Mouse (Mus musculus) brown adipose tissue, adult 24 weeks (tissue): Measurements from ENCODE around the gene Il27ra. TPM values are rescaled to one million over a fixed set of nuclear protein-coding genes. Genes with fewer than 3 reads are reported as not detected.

ENCODE experiments used
- H3K27ac ChIP-seq: fragments of 200-500 bp; replicated peaks from 2 replicates; pipeline ENCODE4 v1.5.1; 2012; ENCODE audit warnings: low read depth, mild to moderate bottlenecking, low read length
- H3K4me1 ChIP-seq: fragments of 200-500 bp; 2 replicates; pipeline ENCODE4 v1.6.1; 2012; ENCODE audit warnings: low read length, mixed read lengths; ENCODE audit not compliant: control insufficient read depth, insufficient read depth, insufficient read length
- H3K4me3 ChIP-seq: fragments of 200-500 bp; 2 replicates; pipeline ENCODE4 v1.5.1; 2012; ENCODE audit warnings: low read depth, mild to moderate bottlenecking, low read length, moderate library complexity; ENCODE audit not compliant: insufficient read depth
- polyA plus RNA-seq: library from polyadenylated mRNA; stranded (reverse); fragments of >200 nt; gene quantifications from 2 replicates; pipeline ENCODE4 v1.2.4, GENCODE M21; 2012; ENCODE audit not compliant: missing spikeins, insufficient read depth, insufficient read length

The Il27ra gene
- not detected in 2 replicates for polyA plus RNA-seq

DNA sequence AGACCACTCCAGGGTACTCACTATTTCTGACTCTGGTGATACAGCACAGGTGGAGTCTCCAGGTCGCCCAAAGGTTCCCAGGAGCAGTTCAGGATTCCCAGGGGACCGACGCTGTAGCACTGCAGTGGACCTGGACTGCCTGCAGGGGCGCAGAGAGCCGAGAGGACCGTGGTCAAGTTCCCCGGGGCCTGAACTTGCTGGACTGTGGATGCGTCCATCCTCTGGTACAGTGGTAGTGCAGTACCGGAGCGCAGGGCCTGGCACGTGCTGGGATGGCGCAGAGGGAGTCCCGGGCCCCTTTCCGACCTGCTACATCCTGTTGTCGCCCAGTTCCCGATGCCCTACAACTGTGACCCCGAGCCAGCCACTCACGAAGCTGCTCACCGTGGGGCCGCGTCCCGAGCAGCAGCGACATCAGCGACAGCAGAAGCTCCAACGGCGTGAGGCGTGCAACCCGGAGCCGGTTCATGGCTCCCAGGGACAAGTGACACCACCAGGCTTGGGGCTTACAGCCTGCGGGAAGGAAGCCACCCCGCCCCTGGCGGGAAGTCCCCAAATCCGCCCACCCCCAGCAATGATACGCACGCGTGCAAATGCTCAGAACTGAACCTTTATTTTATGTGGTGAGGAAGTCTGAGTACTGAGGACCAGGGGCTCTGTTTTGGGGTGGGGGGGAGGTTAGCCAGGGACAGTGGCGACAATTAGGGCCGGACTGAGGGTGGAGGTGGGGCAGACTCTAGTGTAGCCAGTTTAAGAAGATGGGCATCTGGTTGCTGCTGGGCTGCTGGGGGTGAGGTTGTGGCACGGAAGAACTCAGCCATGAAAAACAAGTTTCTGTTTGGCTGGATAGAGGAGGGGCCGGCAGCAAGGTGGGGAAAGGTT, at the start of gene Il27ra:
Gene Il27ra (minus strand): TSS at position 524 of the 882 bp plus-strand sequence.
- peak within 1 kb of the TSS; percentile 69 for H3K4me3 ChIP-seq
- no peaks in the 10 kb centered on the region for H3K4me1 ChIP-seq
- H3K27ac ChIP-seq, result 0 out of 2 replicates have a peak within 1 kb of the TSS, but pooled peaks have one; percentile 25

GRCm38 (mm10) chr8:84090585-84090984, 48.2 kb upstream of the Il27ra start:
- Histone ChIP-seq H3K27ac (no peak overlapping the region), H3K4me1 (no peaks in the 10 kb centered on the region; the same call in 1 of the 2 replicates), H3K4me3 (no peak overlapping the region)

GRCm38 (mm10) chr8:84089277-84089676, 46.9 kb upstream of the Il27ra start:
- no peaks in the 10 kb centered on the region; the same call in 1 of the 2 replicates for H3K4me1 ChIP-seq
- H3K4me3 ChIP-seq, result no peak overlapping the region
- no peak overlapping the region for H3K27ac ChIP-seq

DNA sequence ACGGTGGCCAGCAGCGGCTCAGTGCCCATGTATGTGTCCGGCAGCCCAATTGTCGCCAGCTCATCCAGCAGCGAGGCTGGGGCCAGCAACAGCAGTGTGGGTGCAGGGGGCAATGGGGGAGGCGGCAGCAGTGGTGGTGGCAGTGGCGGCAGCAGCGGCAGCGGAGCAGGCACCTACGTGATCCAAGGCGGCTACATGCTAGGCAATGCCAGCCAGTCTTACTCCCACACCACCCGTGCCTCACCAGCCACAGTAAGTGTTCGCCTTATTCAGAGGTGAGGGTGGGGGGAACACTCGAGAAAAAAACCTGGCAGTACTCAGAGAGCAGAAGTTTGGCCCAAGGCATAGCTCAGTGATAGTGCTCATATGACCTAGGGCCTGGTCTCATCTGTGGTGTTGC, 45.4 kb upstream of the Il27ra start:
- Histone ChIP-seq H3K27ac (no peak overlapping the region), H3K4me1 (no peaks in the 10 kb centered on the region; the same call in 1 of the 2 replicates), H3K4me3 (no peak overlapping the region)

DNA sequence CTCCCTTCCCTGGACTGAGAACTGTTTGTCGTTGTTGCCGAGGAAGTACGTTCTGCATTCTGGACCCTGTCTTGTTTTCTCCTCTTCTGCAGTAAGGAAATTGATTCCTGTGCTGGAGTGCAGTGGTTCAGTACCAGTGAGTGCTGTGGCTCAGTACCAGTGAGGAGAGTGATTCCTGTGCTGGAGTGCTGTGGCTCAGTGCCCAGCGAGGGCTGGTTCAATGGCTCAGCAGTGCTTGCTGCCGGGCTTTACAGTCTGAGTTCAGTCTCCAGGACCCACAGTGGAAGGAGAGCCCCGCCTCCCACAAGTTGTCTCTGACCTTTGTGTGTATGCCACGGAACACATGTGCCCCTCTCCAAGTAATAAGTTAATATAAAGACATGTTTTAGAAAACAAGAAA, 44.8 kb upstream of the Il27ra start:
- Histone ChIP-seq H3K27ac (no peak overlapping the region), H3K4me1 (no peaks in the 10 kb centered on the region; the same call in 1 of the 2 replicates), H3K4me3 (no peak overlapping the region)

DNA sequence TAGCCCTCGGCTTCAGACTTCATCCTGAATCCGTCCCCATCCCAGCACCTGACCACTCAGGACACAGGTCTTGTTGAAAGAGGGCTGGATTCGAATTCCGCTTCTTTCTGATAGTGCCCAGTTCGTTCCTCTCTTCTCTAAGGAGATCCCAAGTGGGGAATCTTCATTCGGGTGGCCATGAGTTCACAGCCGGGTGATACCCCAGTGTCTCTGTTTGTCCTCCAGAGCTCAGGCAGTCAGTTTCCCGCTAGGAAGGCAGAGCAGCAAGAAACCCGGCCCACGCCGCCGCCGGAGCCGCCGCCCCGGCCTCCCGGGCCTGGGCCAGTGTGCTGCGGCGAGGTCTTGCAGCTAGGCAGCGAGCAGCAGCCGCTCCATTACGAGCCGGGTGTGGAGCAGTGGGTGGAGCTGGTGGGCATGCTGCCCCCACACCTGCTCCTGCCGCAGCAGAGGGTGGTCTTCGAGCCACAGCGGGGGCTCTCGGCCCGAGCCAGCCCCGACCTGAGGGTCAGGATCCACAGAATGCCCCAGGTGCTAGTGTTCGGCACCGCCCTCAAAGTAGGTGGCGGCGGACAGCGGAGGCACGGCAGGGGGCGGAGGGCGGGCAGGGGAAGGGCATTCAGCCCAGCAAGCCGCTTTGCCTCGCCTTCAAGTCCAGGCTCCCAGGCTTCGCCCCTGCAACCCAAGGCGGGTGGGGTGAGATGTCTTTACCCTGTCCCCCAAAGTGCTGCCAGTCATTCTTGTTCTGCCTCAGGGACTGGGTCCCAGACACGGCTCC, 42.1 kb upstream of the Il27ra start:
- Histone ChIP-seq H3K27ac (no peak overlapping the region), H3K4me1 (no peaks in the 10 kb centered on the region)

DNA sequence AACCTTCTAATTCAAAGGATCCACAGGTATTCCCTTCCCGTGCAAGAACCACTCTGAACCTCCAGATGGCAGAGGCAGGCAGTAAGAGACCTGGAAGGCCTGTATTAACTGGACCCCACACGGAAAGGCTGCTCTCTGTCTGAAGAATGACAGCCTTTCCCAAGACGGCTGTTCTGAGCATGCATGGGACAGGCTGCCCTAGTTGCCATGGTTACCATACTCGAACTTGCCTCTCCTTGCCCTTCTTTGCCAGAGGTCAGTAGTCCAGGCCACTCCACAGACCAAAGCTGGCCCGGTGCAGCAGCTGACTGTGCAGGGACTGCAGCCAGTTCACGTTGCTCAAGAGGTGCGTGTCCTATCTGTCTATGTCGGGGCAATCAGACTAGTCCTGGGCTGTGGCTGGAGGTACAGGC, 41.4 kb upstream of the Il27ra start:
- H3K4me3 ChIP-seq, result no peak overlapping the region
- no peak overlapping the region for H3K27ac ChIP-seq
- no peaks in the 10 kb centered on the region for H3K4me1 ChIP-seq

More for the DNA sequence above, 42.1 kb upstream of the Il27ra start:
- no peak overlapping the region for H3K4me3 ChIP-seq

- Histone ChIP-seq H3K4me1 (no peaks in the 10 kb centered on the region), H3K4me3 (no peak overlapping the region), H3K27ac (no peak overlapping the region)
These were observed 36.8 kb upstream of the Il27ra start for GRCm38 (mm10) chr8:84079206-84079605.

GRCm38 (mm10) chr8:84076849-84077248, 34.5 kb upstream of the Il27ra start:
- Histone ChIP-seq H3K4me1 (peaks cover 14% of the 10 kb centered on the region), H3K4me3 (no peak overlapping the region), H3K27ac (no peak overlapping the region)

- H3K4me3 ChIP-seq, result no peak overlapping the region
- no peak overlapping the region for H3K27ac ChIP-seq
These were observed 34.0 kb upstream of the Il27ra start for GRCm38 (mm10) chr8:84076412-84076811.

DNA sequence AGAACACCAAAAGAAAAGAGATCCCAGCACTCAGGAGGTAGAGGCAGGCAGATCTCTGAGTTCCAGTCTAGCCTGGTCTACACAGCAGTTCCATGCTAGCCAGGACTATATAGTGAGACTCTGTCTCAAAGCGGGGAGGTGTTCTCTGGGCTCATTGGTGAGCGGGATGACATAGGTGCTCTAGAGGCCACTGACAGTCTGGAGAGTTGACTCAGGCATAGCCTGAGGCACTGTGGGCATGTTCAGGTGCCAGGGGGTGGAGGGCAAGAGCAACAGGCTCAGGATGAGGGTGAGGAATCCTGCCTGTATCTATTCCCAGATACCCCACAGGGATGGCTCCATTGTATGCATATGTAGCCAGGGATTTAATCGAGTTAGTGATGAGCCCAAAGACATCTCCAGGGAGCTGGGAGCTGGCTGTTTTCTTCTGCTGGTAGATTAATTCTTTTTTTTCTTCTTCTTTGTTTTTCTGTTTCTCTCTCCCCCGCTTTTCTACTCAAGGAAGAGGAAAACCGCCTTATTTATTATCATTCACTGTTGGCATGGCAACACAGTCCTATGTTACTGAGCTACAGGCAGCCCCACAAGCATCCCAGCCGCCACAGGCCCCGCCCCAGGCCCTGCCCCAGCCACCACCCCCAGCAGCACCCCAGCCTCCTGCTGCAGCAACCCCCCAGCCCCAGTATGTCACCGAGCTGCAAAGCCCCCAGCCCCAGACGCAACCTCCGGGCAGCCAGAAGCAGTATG, 31.0 kb upstream of the Il27ra start:
- Histone ChIP-seq H3K27ac (no peak overlapping the region), H3K4me1 (peaks cover 30% of the 10 kb centered on the region), H3K4me3 (no peak overlapping the region)

More at GRCm38 (mm10) chr8:84076412-84076811, 34.0 kb upstream of the Il27ra start:
- H3K4me1 ChIP-seq, result peaks cover 16% of the 10 kb centered on the region

DNA sequence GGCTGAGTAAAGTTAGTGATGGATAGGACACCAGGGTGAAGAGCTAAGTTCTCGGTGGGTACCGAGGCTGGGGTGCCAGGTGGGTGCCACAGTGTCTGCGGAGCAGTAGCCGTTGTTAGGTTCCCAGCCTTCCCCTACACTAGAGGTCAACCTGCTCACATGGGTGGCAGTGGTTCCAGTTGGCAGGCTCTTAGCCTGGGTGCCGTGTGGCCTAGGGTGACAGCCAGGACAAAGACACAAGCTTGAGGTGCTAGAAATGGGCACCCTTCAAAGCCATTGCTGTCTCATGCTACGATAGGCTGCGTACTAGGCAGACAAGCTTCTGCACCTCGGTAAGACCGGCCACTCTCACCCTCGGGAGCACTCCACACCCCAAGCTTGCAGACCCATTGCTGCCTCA, 29.9 kb upstream of the Il27ra start:
- H3K27ac ChIP-seq, result peak overlapping the region; percentile 43
- H3K4me1 ChIP-seq, result peaks cover 36% of the 10 kb centered on the region
- H3K4me3 ChIP-seq, result no peak overlapping the region

DNA sequence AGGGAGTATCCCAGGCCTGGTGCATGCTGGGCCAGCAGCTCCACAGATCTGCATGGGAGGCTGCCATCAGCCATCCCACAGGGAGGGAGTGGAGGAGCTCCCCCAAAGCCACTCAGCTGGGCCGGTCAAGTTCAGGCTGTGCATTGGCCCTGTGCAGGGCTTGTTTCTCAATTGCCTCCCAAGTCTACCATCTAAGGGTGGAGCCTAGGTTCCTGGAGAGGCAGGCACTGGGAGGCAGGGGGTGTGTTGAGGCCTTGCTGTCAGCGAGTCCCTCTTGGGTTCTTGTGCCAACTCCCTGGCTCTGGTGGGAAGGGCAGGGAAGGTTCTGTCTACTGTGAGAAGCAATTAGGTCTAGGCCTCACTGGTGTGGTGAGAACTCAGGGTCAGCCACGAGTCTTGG, 29.5 kb upstream of the Il27ra start:
- Histone ChIP-seq H3K27ac (peak overlapping the region; percentile 43), H3K4me1 (peaks cover 36% of the 10 kb centered on the region)

DNA sequence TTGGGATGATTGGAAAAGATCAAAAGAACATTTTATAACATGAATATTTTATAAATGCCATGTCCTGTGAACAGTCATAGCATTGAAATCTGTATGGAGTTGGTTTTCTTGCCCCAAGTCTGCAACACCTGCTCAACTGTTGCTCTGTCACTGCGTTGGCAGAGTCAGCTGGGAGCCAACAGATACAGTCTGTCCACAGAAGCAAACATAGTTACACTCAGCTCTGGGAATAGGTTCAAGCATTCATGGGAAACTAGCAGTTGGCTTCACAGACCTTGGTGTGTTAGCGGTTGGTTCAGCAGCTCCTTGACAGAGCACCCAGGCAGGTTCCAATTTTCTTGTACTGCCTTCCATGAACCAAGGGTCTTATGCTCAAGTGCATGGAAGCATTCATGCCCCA, 28.3 kb upstream of the Il27ra start:
- Histone ChIP-seq H3K4me3 (no peak overlapping the region), H3K27ac (no peak overlapping the region), H3K4me1 (peaks cover 36% of the 10 kb centered on the region)

More for the DNA sequence above, 29.5 kb upstream of the Il27ra start:
- no peak overlapping the region for H3K4me3 ChIP-seq

DNA sequence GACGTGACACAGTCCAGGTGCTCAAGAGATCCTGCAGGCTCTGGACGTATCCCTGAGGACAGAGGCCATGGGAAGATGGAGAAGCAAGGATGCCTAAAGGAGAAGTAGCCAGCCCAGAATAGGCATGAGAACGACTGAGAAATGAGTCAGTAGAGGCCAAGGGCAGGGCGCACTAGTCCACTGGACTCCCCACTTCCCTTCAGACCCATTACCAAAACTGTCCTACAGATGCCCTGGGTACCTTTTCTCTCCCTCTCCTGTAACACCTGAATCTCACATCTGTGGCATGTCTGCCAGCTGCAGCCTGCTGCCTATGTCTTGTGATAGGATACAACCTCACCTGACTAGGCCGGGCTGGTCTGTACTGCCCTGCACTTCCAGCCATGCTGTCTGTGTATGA, 27.9 kb upstream of the Il27ra start:
- Histone ChIP-seq H3K4me1 (peaks cover 36% of the 10 kb centered on the region), H3K4me3 (no peak overlapping the region), H3K27ac (no peak overlapping the region; the same call in 1 of the 2 replicates)
